Mouse (Mus musculus) spleen, postnatal 10 days (tissue): Measurements from ENCODE around the gene Junb.

Source experiments
- DNase-seq, 2 experiments: peaks; one replicate each; pipeline ENCODE4 v3.0.0; 2021 to 2022; ENCODE audit warnings: low spot score in 2 of 2

The Junb gene

GRCm38 (mm10) chr8:84973803-84974542 lies 4.5 kb downstream of the Junb start:
- peak; percentile 50 to 59 for DNase-seq

GRCm38 (mm10) chr8:84973079-84973478 lies 5.4 kb downstream of the Junb start:
- no peak for DNase-seq

- DNase-seq, result peak; percentile 73 to 86
Observed at GRCm38 (mm10) chr8:84970913-84971312, 7.6 kb downstream of the Junb start.

- DNase-seq, result peak; percentile 50 to 58
Observed at GRCm38 (mm10) chr8:84970135-84970790, 8.3 kb downstream of the Junb start.

GRCm38 (mm10) chr8:84969241-84970134 lies 9.0 kb downstream of the Junb start, which contains the start of the genes Gm49661, Prdx2 and Rnaseh2a:
TSS of gene Gm49661 (minus strand) at chr8:84969433.
TSS of gene Prdx2 (plus strand) at chr8:84969587.
TSS of gene Rnaseh2a (minus strand) at chr8:84969767.
- peak; percentile 85 to 88 for DNase-seq

- peak; percentile 31 to 49 for DNase-seq
Observed at GRCm38 (mm10) chr8:84968650-84969049, 9.9 kb downstream of the Junb start.

GRCm38 (mm10) chr8:84967532-84968304 lies 10.8 kb downstream of the Junb start:
- DNase-seq, result peak; percentile 37 to 41

GRCm38 (mm10) chr8:84966603-84967002 lies 11.9 kb downstream of the Junb start:
- DNase-seq, result peak; percentile 31 to 35

GRCm38 (mm10) chr8:84965731-84966291 lies 12.7 kb downstream of the Junb start:
- peak; percentile 84 to 94 for DNase-seq

GRCm38 (mm10) chr8:84963952-84964351 lies 14.6 kb downstream of the Junb start:
- DNase-seq, result no peak

GRCm38 (mm10) chr8:84959811-84960210 lies 18.7 kb downstream of the Junb start:
- no peak for DNase-seq

- DNase-seq, result peak; percentile 76 to 89
Observed at GRCm38 (mm10) chr8:84956768-84957167, 21.8 kb downstream of the Junb start.

GRCm38 (mm10) chr8:84952612-84953255 lies 25.8 kb downstream of the Junb start:
- DNase-seq, result peak in 1 of 2 experiments; percentile 56

- DNase-seq, result no peak
Observed at GRCm38 (mm10) chr8:84949753-84950152, 28.8 kb downstream of the Junb start.

GRCm38 (mm10) chr8:84947241-84947545 lies 31.3 kb downstream of the Junb start:
- peak in 1 of 2 experiments; percentile 65 for DNase-seq

- DNase-seq, result no peak
Observed at GRCm38 (mm10) chr8:84946528-84947240, 31.8 kb downstream of the Junb start, which contains the start of gene Rtbdn. TSS of gene Rtbdn (plus strand) at chr8:84946991.

GRCm38 (mm10) chr8:84945633-84946527 lies 32.6 kb downstream of the Junb start:
- DNase-seq, result no peak

GRCm38 (mm10) chr8:84945235-84945632 lies 33.3 kb downstream of the Junb start:
- no peak for DNase-seq
